Mouse (Mus musculus) thymus, postnatal 25 days (tissue): Measurements from ENCODE around the gene Atn1.

Source experiments
- DNase-seq: peaks from one replicate; pipeline ENCODE4 v3.0.0; 2022

Gene Atn1

GRCm38 (mm10) chr6:124740211-124740887, 16.0 kb downstream of the Atn1 start:
- no peak for DNase-seq

DNA sequence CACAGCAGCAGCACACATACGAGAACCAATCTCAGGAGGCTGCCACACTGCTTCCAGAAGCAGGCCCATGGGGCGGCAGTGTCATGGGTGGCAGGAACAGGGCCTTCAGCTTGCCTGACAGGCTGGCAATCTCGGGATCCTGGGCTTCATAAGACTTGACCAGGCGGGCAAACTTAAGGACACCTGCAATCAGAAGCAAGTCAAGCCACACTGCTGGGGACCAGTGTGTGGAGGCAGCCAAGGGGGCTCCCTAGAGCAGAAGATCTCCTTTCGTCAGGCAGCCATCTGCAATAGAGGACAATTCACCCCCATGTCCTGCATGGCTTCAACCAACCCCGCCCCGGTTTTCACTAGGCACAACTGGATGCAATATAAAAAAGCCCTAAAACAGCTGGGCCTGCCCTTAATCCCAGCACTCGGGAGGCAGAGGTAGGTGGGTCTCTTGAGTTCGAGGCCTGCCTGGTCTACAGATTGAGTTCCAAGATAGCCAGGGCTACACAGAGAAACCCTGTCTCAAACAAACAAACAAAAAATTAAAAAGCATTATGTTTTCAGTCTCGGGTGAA, 17.0 kb downstream of the Atn1 start:
- no peak for DNase-seq

DNA sequence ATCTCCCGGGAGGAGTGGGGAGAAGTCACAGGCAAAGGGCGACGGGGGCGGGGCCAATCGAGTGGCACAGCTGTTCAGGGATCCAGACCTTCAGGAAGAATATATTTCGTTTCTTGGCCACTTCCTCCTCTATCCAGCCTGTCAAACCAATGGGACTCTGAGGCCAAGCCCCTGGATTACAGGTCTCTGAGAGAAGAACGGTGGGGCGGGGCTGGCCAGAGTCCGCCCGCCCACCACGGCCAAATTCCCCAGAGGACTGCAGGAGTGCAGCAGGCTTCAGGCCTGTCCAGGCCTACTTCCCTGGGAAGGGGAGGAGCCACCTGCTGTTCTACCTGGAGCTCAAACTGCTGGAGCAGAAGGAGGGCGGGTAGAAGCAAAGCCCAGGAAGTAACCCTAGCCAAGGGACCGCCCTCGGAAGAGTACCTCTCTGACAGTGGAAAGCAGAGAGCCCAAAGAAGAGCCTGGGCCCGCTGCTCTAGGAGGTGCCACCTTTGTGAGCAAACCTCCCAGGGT, 17.8 kb downstream of the Atn1 start, which contains the start of gene Ptpn6:
Gene Ptpn6, minus strand, starts transcription at position 204 of the 513 bp plus-strand sequence.
- DNase-seq, result peak; percentile 58

- no peak for DNase-seq
Measured at GRCm38 (mm10) chr6:124737040-124737439, 19.3 kb downstream of the Atn1 start.

GRCm38 (mm10) chr6:124734417-124734816, 21.9 kb downstream of the Atn1 start:
- no peak for DNase-seq

- DNase-seq, result peak; percentile 88
Measured at GRCm38 (mm10) chr6:124732476-124733370, 23.6 kb downstream of the Atn1 start.

DNA sequence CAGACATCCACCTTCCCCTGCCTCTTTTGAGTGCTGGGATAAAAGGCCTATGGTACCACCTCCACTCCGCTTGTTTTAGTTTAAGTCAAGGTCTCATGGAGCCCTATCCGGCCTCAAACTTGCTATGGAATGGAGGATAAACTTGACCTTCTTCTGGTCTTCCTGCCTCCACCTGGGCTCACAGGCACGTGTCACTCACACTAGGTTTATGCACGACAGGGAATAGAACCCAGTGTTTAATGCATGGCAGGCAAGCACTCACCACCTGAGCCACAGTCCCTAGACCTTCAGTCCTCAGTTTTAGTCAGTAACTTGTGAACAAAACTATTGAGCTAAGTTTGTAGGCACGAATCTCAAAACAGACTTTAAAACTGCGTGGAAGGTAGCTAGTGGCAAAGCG, 25.3 kb downstream of the Atn1 start:
- DNase-seq, result no peak

DNA sequence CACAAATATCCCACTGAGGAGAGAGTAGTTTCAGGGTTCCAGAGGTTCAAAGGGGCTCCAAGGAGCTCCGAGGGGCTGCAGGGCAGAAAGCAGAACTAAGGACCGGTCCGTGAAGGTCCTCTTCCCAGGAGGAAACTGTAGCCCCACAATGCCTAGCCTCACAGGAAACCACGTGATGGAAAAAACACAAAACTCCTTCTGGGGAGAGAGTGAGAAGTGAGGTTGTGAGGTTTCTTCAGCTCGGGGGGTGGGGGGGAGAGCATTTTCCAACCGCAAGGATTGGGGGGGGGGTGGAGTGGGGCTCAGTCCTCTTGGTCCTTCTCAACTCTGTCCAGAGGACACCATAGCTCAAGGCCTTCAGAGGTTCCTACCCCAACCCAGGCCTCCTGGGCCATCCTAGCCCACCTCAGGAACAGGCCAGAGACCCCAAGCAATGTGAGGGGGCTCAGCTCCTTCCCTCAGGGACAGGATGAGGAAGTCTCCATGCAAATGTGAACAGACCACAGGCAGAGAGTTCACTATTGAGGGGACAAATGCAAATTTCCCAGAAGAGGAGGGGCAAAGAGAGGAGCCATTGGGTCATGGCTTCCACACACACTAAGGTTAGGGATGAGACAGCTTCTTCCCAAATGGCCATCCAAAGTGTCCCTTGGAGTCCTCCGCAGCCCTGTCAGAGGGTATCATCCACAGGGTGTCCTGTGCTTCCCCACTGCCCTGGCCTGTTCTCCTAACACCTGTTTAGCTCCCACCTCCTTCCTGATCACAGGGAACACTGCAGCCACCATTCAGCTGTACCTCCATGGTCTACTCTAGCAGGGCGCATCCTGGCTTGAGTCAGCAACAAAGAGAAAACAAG, 26.2 kb downstream of the Atn1 start:
- peak; percentile 56 for DNase-seq

- DNase-seq, result no peak
Measured at GRCm38 (mm10) chr6:124728621-124729020, 27.7 kb downstream of the Atn1 start.

GRCm38 (mm10) chr6:124724472-124724871, 31.9 kb downstream of the Atn1 start:
- no peak for DNase-seq

DNA sequence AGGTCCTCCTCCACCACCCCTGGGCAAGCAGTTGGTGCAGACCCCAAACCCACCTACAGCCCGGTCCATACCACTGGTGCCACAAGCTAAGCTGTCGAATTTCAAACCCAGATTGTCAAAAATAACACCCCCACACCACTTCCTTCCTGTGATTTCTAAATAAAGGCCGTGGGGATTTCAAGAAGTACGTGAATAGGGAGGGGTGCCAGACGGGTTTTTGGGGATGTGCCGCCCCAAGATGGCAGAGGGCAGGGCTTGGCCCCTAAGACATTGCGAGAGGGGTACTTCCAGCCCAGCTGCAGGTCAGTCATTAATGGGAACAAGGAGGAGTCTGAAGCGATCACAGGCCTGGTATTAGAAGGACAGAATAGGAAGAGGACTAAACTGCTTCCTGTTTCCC, 32.8 kb downstream of the Atn1 start:
- no peak for DNase-seq

GRCm38 (mm10) chr6:124722876-124723473, 33.3 kb downstream of the Atn1 start:
- no peak for DNase-seq

DNA sequence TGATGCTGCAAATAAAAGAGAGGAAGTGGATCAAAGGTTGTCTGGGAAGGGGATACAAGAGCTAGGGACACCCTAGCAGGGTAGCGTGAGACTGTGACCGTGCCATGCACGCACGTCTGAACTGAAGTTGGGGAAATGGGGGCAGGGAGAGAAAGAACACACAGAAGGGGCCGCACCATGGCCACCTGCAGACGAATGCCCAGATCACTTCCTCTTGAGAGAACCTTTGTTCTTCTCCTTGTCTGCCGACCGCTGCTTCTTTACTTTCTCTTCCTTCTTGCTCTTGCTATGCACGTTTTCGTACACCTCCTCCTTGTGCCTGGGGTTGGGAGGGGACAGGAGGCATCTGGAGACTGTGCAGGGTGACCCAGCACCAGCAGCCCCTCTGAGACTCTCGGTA, 35.4 kb downstream of the Atn1 start:
- peak; percentile 59 for DNase-seq

DNA sequence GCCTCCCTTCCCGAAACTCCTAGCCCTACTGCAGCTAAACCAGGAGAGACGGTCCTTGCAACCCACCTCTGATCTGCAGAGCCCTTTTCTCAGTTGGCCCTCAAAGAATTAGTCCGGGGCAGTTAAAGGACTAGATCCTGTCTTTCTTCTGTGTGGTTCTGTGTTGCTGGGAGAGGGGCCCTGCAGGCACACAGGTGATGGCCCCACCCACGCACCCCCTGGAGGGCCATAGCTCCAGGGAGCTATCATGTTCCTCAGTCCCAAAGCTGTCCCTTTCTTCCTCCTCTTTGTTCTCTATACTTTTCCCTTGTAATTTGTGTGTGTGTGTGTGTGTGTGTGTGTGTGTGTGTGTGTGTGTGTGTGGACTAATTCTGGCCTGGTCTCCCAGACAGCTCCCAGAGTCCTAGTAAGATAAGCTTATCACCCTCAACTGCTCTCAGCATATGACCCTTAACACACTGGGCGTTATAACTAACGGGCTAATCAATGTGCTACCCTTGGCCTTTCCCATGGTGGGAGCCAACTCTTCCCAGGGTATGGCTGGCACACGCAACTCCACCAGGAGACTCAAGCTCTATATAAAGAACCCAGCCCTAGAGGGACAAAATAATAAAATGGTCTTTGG, 36.9 kb downstream of the Atn1 start:
- no peak for DNase-seq

DNA sequence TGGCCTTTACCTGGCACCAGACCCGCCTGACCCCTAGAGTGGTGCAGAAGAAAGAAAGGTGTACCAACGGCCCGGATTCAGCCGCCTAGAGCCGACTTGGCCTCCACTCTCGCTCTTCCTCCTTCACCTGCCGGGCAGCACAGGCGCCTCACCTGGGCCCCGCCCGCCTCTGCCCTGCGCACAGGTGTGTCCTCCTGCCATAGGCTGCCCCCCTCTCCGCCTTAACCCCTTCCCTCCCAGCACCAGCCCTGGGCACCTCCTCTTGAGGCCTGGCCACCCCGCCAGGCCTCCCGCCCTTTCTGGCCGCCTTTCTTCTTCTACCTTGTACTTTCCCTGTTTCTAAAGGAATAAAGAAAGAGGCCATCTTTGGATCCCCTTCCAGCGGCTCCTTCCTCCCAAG, 37.6 kb downstream of the Atn1 start:
- DNase-seq, result no peak

- no peak for DNase-seq
Measured at GRCm38 (mm10) chr6:124717968-124718367, 38.4 kb downstream of the Atn1 start.

- DNase-seq, result peak; percentile 62
Measured at GRCm38 (mm10) chr6:124716864-124717490, 39.3 kb downstream of the Atn1 start.

GRCm38 (mm10) chr6:124712918-124713317, 43.4 kb downstream of the Atn1 start:
- DNase-seq, result no peak

DNA sequence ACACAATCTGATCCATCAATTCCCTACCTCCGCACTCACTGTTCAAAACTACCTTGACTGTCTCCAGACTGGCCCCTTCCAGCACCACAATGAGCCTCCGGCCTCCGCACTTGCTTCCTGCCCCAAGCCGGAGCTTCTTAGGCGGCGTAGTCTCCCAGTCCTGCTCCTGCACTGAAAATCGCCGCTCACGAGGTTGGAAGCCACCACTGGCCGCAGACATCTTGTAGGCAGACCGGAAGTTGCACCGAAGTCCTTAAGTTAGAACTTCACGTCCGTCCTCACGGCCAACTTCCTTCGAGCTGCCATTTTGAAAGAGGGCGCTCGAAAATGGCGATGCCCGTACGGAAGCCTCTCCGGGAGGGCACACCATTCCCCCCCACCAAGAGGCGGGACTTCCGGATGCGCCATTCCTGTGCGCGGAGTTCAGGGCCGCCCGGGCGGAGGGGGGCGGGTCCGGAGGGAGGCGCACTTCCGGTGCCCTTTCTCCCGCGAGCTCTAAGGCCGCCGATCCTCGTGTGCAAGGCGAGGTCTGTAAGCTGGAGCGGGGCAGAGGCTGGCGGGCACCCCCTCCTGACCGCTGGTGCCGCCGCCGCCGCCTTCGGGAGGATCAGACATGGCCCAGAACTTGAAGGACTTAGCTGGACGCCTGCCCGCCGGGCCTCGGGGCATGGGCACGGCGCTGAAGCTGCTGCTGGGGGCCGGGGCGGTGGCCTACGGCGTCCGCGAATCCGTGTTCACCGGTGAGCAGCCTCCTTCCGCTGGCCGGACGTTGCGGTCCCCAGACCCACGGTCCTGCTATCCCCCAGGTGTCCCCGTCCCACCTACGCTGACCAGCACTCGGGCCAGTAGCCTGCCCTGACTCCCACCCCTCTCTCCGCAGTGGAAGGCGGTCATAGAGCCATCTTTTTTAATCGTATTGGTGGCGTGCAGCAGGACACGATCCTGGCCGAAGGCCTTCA, 44.2 kb downstream of the Atn1 start, which contains the start of the genes Emg1 and Phb2:
Gene Emg1, minus strand, starts transcription at position 355 of the 959 bp plus-strand sequence.
Gene Phb2, plus strand, starts transcription at position 513 of the 959 bp plus-strand sequence.
- peak; percentile 98 for DNase-seq
